Mouse (Mus musculus) stomach, embryonic 15.5 days (tissue): ENCODE results near the gene Rpl6. TPM values are rescaled to one million over a fixed set of nuclear protein-coding genes. Genes with fewer than 3 reads are reported as not detected.
"Not testable (repeated sequence)": the region's sequence is repeated elsewhere in the genome, so short reads cannot be mapped to it uniquely, and the experiment has no call there.

Experiments
- ATAC-seq: fragments of 200-750 bp; cut with Nextera tagmentation; 2 replicates; pipeline ENCODE4 v1.8.0; 2017; ENCODE audit warnings: low read depth, moderate number of reproducible peaks, moderate TSS enrichment; ENCODE audit not compliant: insufficient read depth, low FRiP score
- H3K27ac ChIP-seq: fragments of 300-500 bp; sonication (generic); 2 replicates; pipeline ENCODE4 v1.5.1; 2015; ENCODE audit warnings: mild to moderate bottlenecking, inconsistent platforms
- H3K27me3 ChIP-seq: fragments of 300-500 bp; sonication (generic); replicated peaks from 2 replicates; pipeline ENCODE4 v1.6.1; 2015; ENCODE audit warnings: inconsistent platforms
- H3K36me3 ChIP-seq: fragments of 300-500 bp; sonication (generic); 2 replicates; pipeline ENCODE4 v1.6.1; 2015; ENCODE audit warnings: inconsistent platforms
- H3K4me1 ChIP-seq: fragments of 300-500 bp; sonication (generic); 2 replicates; pipeline ENCODE4 v1.6.1; 2015; ENCODE audit warnings: inconsistent platforms
- H3K4me2 ChIP-seq: fragments of 300-500 bp; sonication (generic); 2 replicates; pipeline ENCODE4 v1.6.1; 2015; ENCODE audit warnings: mild to moderate bottlenecking, inconsistent platforms
- H3K4me3 ChIP-seq: fragments of 300-500 bp; sonication (generic); replicated peaks from 2 replicates; pipeline ENCODE4 v1.5.1; 2015; ENCODE audit warnings: inconsistent platforms
- H3K9ac ChIP-seq: fragments of 300-500 bp; sonication (generic); 2 replicates; pipeline ENCODE4 v1.6.1; 2015; ENCODE audit warnings: inconsistent platforms
- H3K9me3 ChIP-seq: fragments of 300-500 bp; sonication (generic); 2 replicates; pipeline ENCODE4 v1.6.1; 2016; ENCODE audit warnings: inconsistent platforms
- WGBS: fragments of 180-500 bp; shearing (Covaris S2); methylation state at CpG from one replicate; pipeline ENCODE4 v1.1.7; 2015; 5-methylcytosine and 5-hydroxymethylcytosine counted together
- polyA plus RNA-seq: library from polyadenylated mRNA; unstranded; fragments of >200 nt; fragmentation: Nextera tagmentation; extraction: Ambion mirVana; gene quantifications from 2 replicates; pipeline ENCODE4 v1.2.1, GENCODE M21; 2015

Gene Rpl6
- polyA plus RNA-seq, 1 experiment from 2014 or later: 609 TPM

DNA sequence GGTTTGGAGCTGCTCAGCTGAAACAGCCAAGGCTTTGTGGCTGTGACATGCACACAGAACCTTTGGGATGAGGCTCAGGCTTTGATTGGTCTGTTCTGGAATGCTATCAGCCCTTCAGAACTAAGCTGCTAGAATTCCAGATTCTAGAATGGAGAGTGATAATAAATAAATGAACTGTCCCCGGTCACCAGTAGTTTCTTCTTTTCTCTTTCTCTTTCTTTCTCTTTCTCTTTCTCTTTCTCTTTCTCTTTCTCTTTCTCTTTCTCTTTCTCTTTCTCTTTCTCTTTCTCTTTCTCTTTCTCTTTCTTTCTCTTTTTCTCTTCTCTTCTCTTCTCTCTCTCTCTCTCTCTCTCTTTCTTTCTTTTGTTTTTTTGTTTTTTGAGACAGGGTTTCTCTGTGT lies 23.0 kb downstream of the Rpl6 start:
- not testable (repeated sequence) for H3K36me3 ChIP-seq, H3K27me3 ChIP-seq, H3K9ac ChIP-seq, ATAC-seq, H3K9me3 ChIP-seq, H3K27ac ChIP-seq, H3K4me2 ChIP-seq, H3K4me3 ChIP-seq, H3K4me1 ChIP-seq
- 86% methylated on average over 1 of the region's 1 CpGs for whole genome bisulfite sequencing

DNA sequence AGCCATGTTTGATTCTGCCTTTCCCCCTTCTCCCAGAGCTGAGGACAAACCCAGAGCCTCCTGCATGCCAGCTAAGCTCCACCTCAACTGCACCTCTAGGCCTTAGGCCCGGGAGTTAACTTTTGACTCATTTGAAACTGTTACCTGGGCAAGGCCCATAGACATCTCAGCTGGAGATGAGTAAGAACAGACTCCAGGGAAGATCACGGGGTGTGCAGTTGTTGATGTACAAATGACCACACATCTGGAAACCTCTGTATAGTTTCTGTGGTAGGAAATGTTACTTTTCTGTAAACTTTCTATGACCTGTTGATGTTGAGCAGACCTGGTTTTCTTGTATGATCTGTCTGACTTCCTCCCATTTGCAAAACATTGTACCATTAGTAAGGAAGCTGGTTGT lies 24.9 kb downstream of the Rpl6 start:
- no peak for ATAC-seq
- Histone ChIP-seq H3K4me2 (no peak overlapping the region), H3K4me1 (0 out of 2 replicates have a peak, but pooled peaks cover 3% of the 10 kb centered on the region), H3K27me3 (no peaks in the 10 kb centered on the region), H3K9me3 (no peaks in the 10 kb centered on the region), H3K4me3 (no peak overlapping the region), H3K9ac (no peak overlapping the region), H3K27ac (no peak overlapping the region), H3K36me3 (no peaks in the 10 kb centered on the region)
- 71% methylated on average over 2 of the region's 2 CpGs for WGBS

DNA sequence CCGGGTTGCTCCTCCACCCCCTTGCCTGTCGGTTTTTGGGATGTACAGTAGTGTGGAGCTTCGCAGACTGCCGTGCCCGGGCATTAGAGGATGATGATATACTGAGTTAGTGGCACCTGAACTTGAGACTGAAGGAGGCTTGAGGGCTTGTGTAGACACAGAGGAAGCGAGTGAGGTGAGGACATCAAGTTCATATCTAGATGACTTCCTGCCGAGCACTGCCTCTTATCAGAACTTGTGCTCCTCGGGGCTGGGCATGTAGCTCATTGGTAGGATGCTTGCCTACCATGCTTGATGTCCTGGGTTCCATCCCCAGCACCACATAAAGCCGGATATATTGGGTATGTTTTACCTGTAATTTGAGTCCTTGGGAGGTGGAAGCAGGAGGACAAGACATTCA lies 26.5 kb downstream of the Rpl6 start:
- Histone ChIP-seq H3K4me1 (no peaks in the 10 kb centered on the region), H3K9me3 (no peaks in the 10 kb centered on the region), H3K9ac (no peak overlapping the region), H3K27me3 (no peaks in the 10 kb centered on the region), H3K36me3 (no peaks in the 10 kb centered on the region), H3K4me2 (no peak overlapping the region), H3K4me3 (no peak overlapping the region), H3K27ac (no peak overlapping the region)
- no peak; the same call in 1 of the 2 replicates for ATAC-seq
- 84% methylated on average over 9 of the region's 9 CpGs for WGBS

- Histone ChIP-seq H3K4me3 (no peak overlapping the region), H3K9me3 (no peaks in the 10 kb centered on the region), H3K27ac (no peak overlapping the region), H3K4me2 (no peak overlapping the region), H3K27me3 (no peaks in the 10 kb centered on the region), H3K4me1 (no peaks in the 10 kb centered on the region), H3K9ac (no peak overlapping the region), H3K36me3 (no peaks in the 10 kb centered on the region)
- no peak for ATAC-seq
- 92% methylated on average over 1 of the region's 1 CpGs for WGBS
Observed at GRCm38 (mm10) chr5:121232789-121233188, 28.5 kb downstream of the Rpl6 start.

DNA sequence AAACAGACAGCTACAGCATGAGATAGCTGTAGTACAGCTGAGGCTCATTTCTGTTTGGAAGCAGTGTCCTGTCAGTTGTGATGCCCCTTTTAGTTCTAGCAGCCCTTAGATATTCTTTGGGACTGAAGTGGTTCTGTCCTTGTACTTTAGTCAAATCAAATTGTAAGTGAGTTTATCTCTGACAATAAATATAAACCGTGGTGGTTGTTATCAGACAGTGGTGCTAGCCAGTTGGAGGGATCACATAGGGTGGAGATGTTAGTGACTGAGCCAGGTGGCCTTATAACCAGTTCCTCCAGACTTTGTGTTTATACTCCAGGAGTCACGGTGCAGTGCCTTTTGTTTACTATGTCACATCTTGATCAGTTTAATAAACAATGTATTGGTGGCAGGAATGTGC lies 29.4 kb downstream of the Rpl6 start:
- Histone ChIP-seq H3K9me3 (no peaks in the 10 kb centered on the region), H3K4me2 (no peak overlapping the region), H3K27me3 (no peaks in the 10 kb centered on the region), H3K36me3 (no peaks in the 10 kb centered on the region), H3K4me3 (no peak overlapping the region), H3K4me1 (no peaks in the 10 kb centered on the region), H3K9ac (no peak overlapping the region), H3K27ac (no peak overlapping the region)
- ATAC-seq: no peak
- WGBS: 47% methylated on average over 2 of the region's 2 CpGs

DNA sequence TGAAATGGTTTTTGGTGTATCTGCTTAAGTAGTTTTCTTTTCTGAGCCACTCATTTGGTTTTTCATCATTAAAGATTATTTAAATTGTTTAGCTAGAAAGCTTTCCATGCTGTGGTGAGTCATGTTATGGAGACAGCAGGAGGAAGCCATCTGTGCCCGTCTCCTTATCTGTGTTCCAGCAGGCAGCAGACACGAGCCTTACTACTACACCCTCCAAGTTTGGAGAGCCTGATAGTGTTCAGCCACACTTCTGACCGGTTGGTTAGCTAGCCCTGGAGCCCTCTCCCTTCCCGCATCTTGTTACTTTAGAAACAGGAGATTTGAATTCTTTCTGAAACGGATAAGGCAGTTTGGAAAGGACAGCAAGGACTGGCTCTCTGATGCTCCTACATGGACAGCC lies 31.9 kb downstream of the Rpl6 start:
- no peaks in the 10 kb centered on the region for H3K9me3 ChIP-seq
- ATAC-seq: peak; percentile 96
- no peak overlapping the region for H3K9ac ChIP-seq
- H3K27ac ChIP-seq: no peak overlapping the region
- no peaks in the 10 kb centered on the region for H3K36me3 ChIP-seq
- H3K4me1 ChIP-seq: no peaks in the 10 kb centered on the region
- no peak overlapping the region for H3K4me3 ChIP-seq
- WGBS: 65% methylated on average over 5 of the region's 5 CpGs
- no peaks in the 10 kb centered on the region for H3K27me3 ChIP-seq
- H3K4me2 ChIP-seq: no peak overlapping the region

- no peaks in the 10 kb centered on the region for H3K9me3 ChIP-seq
- 73% methylated on average over 2 of the region's 2 CpGs for WGBS
- no peak overlapping the region for H3K4me3 ChIP-seq
- H3K27ac ChIP-seq: no peak overlapping the region
- H3K27me3 ChIP-seq: no peaks in the 10 kb centered on the region
- H3K4me2 ChIP-seq: no peak overlapping the region
- H3K9ac ChIP-seq: no peak overlapping the region
- no peaks in the 10 kb centered on the region for H3K4me1 ChIP-seq
- ATAC-seq: no peak
- no peaks in the 10 kb centered on the region for H3K36me3 ChIP-seq
Observed at GRCm38 (mm10) chr5:121238208-121238607, 33.9 kb downstream of the Rpl6 start.

DNA sequence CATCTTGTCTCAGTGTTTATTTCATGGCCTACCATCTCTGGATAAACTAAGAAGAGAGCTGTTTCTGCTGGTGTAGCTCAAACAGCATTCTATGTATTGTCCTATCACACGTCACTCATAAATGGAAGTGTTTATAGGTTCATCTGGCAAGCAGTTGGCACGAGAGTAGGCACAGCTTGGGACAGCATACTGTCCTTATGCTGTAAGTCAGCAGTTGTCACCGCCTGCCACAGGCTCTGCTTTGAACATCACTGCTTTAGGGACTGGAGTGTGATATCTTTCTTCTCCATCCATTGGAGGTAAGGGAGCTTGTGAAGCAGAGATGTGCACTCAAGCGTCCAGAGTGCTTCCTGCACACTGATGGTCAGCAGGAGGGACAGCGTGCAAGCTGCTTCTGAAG lies 35.6 kb downstream of the Rpl6 start:
- 75% methylated on average over 5 of the region's 5 CpGs for WGBS
- Histone ChIP-seq H3K36me3 (no peaks in the 10 kb centered on the region), H3K9ac (no peak overlapping the region), H3K4me1 (no peaks in the 10 kb centered on the region), H3K27me3 (no peaks in the 10 kb centered on the region), H3K4me2 (no peak overlapping the region), H3K9me3 (no peaks in the 10 kb centered on the region), H3K27ac (no peak overlapping the region), H3K4me3 (no peak overlapping the region)
- ATAC-seq: no peak

- Histone ChIP-seq H3K9me3 (no peaks in the 10 kb centered on the region), H3K4me2 (no peak overlapping the region), H3K9ac (no peak overlapping the region), H3K27ac (no peak overlapping the region), H3K36me3 (no peaks in the 10 kb centered on the region), H3K4me1 (no peaks in the 10 kb centered on the region), H3K27me3 (no peaks in the 10 kb centered on the region), H3K4me3 (no peak overlapping the region)
- ATAC-seq: no peak
Observed at GRCm38 (mm10) chr5:121241182-121241581, 36.9 kb downstream of the Rpl6 start.

- ATAC-seq: peak; percentile 57; the same call in 1 of the 2 replicates
- Histone ChIP-seq H3K27me3 (no peaks in the 10 kb centered on the region), H3K9me3 (no peaks in the 10 kb centered on the region), H3K4me2 (no peak overlapping the region), H3K27ac (no peak overlapping the region), H3K9ac (no peak overlapping the region), H3K4me3 (no peak overlapping the region), H3K4me1 (no peaks in the 10 kb centered on the region), H3K36me3 (no peaks in the 10 kb centered on the region)
- 33% methylated on average over 1 of the region's 1 CpGs for WGBS
Observed at GRCm38 (mm10) chr5:121242261-121242660, 38.0 kb downstream of the Rpl6 start.

- 86% methylated on average over 1 of the region's 1 CpGs for WGBS
- Histone ChIP-seq H3K4me1 (no peaks in the 10 kb centered on the region), H3K27ac (no peak overlapping the region), H3K4me2 (no peak overlapping the region), H3K27me3 (no peaks in the 10 kb centered on the region), H3K9me3 (no peaks in the 10 kb centered on the region), H3K4me3 (no peak overlapping the region), H3K9ac (no peak overlapping the region), H3K36me3 (no peaks in the 10 kb centered on the region)
- ATAC-seq: peak; percentile 80; the same call in 1 of the 2 replicates
Observed at GRCm38 (mm10) chr5:121242701-121243100, 38.4 kb downstream of the Rpl6 start.

DNA sequence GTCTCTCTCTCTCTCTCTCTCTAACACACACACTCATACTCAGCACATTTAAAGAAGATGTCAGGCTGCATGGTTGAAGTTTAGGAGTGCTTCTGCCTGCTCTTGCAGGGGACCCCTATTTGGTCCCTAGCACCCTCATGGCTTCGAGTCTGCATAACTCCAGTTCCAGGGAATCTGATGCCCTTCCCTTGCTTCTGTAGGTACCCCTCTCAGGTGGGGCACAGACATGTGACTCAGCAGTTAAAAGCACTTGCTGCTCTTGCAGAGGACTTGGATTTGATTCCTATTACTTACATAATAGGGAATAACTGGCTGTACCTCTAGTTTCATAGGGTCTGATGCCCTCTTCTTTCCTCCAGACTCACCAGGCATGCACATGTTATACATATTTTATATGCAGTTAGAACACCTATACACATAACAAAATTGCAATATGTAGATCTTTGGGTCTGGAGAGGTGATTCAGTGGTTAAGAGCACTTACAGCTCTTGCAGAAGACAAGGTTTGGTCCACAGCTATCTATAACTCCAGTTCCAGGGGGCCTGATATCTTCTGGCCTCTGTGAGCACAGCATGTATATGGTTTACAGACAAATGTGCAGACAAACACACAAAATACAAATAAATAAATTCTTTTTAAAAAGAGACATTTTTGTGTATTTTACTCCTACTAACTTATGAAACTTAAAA lies 39.5 kb downstream of the Rpl6 start:
- no peaks in the 10 kb centered on the region for H3K27me3 ChIP-seq
- H3K4me1 ChIP-seq: no peaks in the 10 kb centered on the region
- no peaks in the 10 kb centered on the region for H3K9me3 ChIP-seq
- H3K4me3 ChIP-seq: no peak overlapping the region
- WGBS: 76% methylated on average over 1 of the region's 1 CpGs
- no peak for ATAC-seq
- H3K36me3 ChIP-seq: no peaks in the 10 kb centered on the region
- no peak overlapping the region for H3K27ac ChIP-seq
- H3K9ac ChIP-seq: no peak overlapping the region
- H3K4me2 ChIP-seq: no peak overlapping the region

DNA sequence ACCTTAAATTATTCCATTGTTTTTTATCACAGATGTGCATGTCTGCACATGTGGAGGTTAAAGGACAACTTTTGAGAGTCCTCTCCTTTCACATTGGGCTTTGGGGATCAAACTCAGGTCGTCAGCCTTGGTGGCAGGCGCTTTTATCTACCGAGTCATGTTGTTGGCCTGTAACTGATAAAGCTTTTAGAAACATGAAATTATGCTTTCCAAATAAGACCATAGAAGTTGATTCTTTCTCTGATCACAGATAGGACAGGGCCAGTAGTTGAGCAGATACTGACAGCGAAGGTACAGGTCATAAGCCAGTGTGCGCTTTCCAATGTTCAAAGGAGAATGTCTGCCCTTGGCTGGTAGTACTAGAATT lies 40.1 kb downstream of the Rpl6 start:
- WGBS: 84% methylated on average over 5 of the region's 5 CpGs
- no peaks in the 10 kb centered on the region for H3K36me3 ChIP-seq

More for the DNA sequence above, 40.1 kb downstream of the Rpl6 start:
- H3K9me3 ChIP-seq: no peaks in the 10 kb centered on the region
- ATAC-seq: peak; percentile 28; the same call in 1 of the 2 replicates
- H3K27me3 ChIP-seq: no peaks in the 10 kb centered on the region
- no peak overlapping the region for H3K9ac ChIP-seq
- H3K4me3 ChIP-seq: no peak overlapping the region
- no peak overlapping the region for H3K4me2 ChIP-seq
- no peak overlapping the region for H3K27ac ChIP-seq
- no peaks in the 10 kb centered on the region for H3K4me1 ChIP-seq
